Mouse (Mus musculus) E14TG2a.4 (cell line): ENCODE measurements at regions not wholly inside any gene's neighbourhood (a gene's known extent, or its start where the extent isn't known, plus 50 kb on each side); places are given as distances from the start of the nearest gene placed in this dataset.

ENCODE experiments used
- H3K27me3 ChIP-seq: 2 replicates; pipeline ENCODE4 v1.6.1; 2014; ENCODE audit warnings: low read length, control low read depth; ENCODE audit not compliant: insufficient read depth
- H3K36me3 ChIP-seq: 2 replicates; pipeline ENCODE4 v1.6.1; 2014; ENCODE audit warnings: low read length, control low read depth; ENCODE audit not compliant: insufficient read depth
- H3K4me1 ChIP-seq: replicated peaks from 2 replicates; pipeline ENCODE4 v1.6.1; 2014; ENCODE audit warnings: low read depth, low read length, control low read depth
- H3K4me3 ChIP-seq: replicated peaks from 2 replicates; pipeline ENCODE4 v1.5.1; 2014; ENCODE audit warnings: mild to moderate bottlenecking, low read length
- H3K9me3 ChIP-seq: 2 replicates; pipeline ENCODE4 v1.6.1; 2014; ENCODE audit warnings: low read length, control low read depth
- CTCF ChIP-seq: conservative IDR thresholded peaks from 2 replicates; pipeline ENCODE4 v1.5.1; 2014; ENCODE audit warnings: low read length
- NANOG ChIP-seq: IDR thresholded peaks from 2 replicates; pipeline ENCODE4 v1.6.1; 2014; ENCODE audit warnings: borderline replicate concordance, low read length, mixed read lengths
- POU5F1 ChIP-seq: IDR thresholded peaks from 2 replicates; pipeline ENCODE4 v1.6.1; 2014; ENCODE audit warnings: low read length, borderline replicate concordance

DNA sequence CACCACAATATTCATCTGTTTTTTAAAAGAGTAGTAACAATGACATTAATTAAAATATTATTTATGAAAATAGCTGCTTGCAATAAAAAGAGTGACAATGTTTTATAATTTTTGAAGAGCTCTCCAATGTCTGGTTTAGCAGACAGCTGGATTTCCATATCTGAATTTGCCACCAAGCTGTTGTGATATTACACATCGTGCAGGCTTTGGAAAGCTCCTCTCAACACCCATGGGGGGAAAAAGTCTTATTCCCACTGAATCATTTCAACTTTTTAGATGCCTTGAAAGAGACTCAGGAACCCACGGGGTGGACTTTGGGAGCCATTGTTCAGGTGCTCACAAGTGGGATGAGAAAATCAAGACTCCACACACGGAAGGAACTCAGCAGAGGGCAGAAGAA is 106.6 kb upstream of the Klf13 start:
- Histone ChIP-seq H3K9me3 (peaks cover 9% of the 10 kb centered on the region), H3K36me3 (no peaks in the 10 kb centered on the region), H3K4me3 (no peak overlapping the region), H3K27me3 (peaks cover 19% of the 10 kb centered on the region), H3K4me1 (peaks cover 40% of the 10 kb centered on the region)
- no peak for TF ChIP-seq CTCF
- TF ChIP-seq POU5F1: no peak
- TF ChIP-seq NANOG: no peak

DNA sequence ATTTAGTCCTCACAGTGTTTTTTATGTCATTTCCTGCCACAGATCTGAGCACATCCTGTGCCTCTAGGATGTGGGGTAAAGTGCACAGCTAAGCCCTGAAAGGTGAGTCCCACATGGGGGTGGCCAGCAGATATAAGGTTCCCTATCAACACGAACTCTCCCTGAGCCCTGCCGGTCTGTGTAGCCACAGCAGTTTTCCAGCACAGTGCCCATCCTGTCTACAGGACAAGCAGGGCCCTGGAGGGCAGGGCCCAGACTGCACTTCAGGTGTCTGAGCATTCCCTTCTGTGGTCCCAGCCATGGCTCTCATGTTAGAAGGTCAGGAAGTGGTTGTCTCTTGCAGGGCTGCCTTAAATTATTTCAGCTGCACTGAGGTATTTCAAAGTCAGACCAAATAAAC is 104.3 kb upstream of the Klf13 start:
- Histone ChIP-seq H3K36me3 (no peaks in the 10 kb centered on the region), H3K4me1 (peaks cover 23% of the 10 kb centered on the region), H3K9me3 (peaks cover 9% of the 10 kb centered on the region), H3K27me3 (peaks cover 3% of the 10 kb centered on the region), H3K4me3 (no peak overlapping the region)
- TF ChIP-seq NANOG: no peak
- no peak for TF ChIP-seq POU5F1
- no peak for TF ChIP-seq CTCF

DNA sequence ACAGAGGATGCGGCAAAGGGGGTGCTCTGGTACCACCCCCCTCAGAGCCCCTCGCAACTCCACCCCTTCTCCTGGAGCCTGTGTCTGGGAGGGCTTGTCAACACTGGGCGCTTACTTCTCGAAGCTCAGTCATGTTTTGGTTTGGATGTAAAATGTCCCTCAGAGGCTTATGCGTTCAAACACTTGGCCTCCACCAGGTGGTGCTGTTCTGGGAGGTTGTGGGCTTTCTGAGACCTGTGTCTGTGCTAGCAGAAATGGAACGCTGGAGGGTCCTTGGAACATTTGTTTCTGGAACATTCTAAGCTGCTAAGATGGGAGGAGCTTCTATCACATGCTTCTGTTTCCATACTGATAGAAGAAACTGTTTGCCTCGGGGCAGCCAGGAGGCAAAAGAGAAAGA is 102.6 kb upstream of the Klf13 start:
- Histone ChIP-seq H3K36me3 (no peaks in the 10 kb centered on the region), H3K4me1 (peaks cover 16% of the 10 kb centered on the region), H3K27me3 (no peaks in the 10 kb centered on the region), H3K9me3 (peaks cover 9% of the 10 kb centered on the region), H3K4me3 (no peak overlapping the region)
- TF ChIP-seq CTCF (peak; percentile 27; the same call in 1 of the 2 replicates), POU5F1 (no peak), NANOG (no peak)

DNA sequence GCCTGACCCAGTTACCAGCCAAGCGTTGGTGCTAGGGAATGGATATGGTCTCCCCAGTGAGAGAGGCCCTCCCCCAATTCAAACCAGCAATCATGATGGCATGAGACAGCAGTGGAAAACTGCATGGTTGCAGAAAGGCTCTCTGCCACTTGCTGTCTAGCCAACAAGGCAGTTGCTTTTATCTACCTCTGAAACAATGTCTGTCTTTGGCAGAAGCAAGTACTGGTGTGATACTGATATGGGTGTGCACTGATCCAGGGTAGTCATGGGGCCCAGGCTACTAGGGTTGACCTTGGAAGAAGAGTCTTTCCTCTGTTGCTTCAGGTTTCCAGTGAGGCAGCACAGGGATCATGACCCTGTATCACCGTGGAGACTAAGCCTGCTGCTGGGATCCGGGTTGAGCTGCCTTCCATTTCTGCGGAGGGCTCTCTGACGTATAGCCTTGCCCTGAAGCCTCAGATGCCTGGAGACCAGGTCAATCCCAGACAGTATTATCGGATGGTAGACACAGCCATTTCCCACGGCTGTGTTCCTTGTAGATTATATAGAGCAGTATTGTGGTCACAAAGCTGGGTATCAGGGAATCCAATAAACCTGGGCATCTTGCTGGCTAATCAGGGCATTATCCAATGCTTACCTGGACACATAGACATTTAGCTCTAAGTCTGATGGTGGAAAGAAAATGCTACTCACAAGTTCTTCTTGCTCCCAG is 101.5 kb upstream of the Klf13 start:
- H3K27me3 ChIP-seq: no peaks in the 10 kb centered on the region; the same call in 1 of the 2 replicates
- H3K4me3 ChIP-seq: no peak overlapping the region
- TF ChIP-seq CTCF (no peak), NANOG (no peak), POU5F1 (no peak)
- H3K9me3 ChIP-seq: peaks cover 9% of the 10 kb centered on the region
- H3K36me3 ChIP-seq: no peaks in the 10 kb centered on the region
- peaks cover 16% of the 10 kb centered on the region for H3K4me1 ChIP-seq

DNA sequence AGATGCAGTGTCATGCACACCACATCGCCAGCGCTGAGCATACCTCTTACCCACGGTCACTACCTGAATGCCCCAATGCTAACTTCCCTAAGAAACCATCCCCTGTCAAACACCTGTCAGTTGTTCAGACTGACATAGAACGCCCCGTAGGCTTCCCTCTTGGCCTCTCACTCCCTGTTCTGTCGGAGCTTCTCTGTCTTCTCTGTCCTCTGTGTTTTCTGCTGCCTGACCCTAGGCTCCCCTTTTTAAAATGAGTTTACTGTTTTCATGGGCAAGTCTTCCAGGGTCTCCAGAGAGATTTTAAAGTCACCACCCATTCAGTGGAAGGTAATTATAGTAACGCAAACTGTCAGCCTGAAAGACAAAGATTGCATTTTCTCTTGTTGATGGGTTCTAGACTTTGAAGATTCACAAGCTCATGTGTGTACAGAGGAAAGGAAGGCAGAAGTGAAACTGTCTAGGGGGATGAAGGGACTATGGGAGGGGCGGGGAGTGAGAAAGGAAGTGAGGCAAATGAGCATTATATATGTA is 99.1 kb upstream of the Klf13 start:
- H3K36me3 ChIP-seq: no peaks in the 10 kb centered on the region
- peaks cover 9% of the 10 kb centered on the region for H3K9me3 ChIP-seq
- no peak for TF ChIP-seq CTCF
- TF ChIP-seq NANOG: no peak
- no peak for TF ChIP-seq POU5F1
- no peak overlapping the region for H3K4me3 ChIP-seq
- H3K27me3 ChIP-seq: peaks cover 12% of the 10 kb centered on the region
- peaks cover 3% of the 10 kb centered on the region for H3K4me1 ChIP-seq

DNA sequence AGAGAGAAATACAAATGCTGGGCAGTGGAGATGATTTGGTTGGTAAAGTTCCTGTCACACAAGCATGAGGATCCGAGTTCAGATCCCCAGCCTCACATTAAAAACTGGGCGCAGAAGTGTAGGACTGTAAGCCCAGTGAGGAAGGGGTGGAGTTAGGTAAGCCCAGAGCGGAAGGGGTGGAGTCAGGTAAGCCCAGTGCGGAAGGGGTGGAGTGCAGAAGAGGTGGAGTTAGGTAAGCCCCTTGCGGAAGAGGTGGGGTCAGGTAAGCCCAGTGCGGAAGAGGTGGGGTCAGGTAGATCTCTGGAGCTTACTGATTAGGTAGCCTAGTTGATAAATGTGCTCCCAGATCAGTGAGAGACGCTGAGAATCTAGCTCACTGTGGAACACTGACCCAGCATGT is 97.4 kb upstream of the Klf13 start:
- Histone ChIP-seq H3K4me1 (no peaks in the 10 kb centered on the region; the same call in 1 of the 2 replicates), H3K27me3 (peaks cover 14% of the 10 kb centered on the region), H3K4me3 (no peak overlapping the region), H3K9me3 (peaks cover 3% of the 10 kb centered on the region), H3K36me3 (no peaks in the 10 kb centered on the region)
- TF ChIP-seq CTCF (no peak), POU5F1 (no peak), NANOG (no peak)

DNA sequence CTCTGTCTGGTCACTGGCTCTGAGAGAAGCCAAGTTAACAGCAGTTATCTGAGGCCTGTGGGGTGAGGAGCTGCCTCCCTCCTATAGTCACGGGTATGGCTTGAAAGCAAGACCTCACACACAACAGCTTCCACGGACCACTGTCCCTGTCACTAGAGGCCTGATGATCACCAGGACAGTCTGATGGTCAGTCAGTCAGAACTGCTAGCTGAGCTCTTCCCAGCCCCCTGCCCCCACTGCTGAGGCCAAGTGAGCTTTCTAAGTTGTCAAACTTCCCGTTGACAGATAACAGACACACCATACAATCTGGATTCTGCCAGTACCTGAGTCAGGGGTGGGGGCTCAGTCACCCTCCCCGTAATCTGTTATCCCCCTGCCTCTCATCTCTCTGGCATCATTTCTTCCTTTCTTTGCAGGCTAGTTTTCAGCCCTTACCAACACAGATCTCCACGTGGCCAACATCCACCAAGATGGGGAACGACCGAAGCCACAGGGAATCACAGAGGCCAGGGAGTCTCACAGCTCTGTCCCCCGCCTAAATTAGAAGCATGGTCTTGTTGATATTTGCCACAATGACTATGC is 96.4 kb upstream of the Klf13 start:
- Histone ChIP-seq H3K9me3 (no peaks in the 10 kb centered on the region), H3K4me3 (no peak overlapping the region), H3K27me3 (peaks cover 16% of the 10 kb centered on the region), H3K36me3 (no peaks in the 10 kb centered on the region), H3K4me1 (no peaks in the 10 kb centered on the region; the same call in 1 of the 2 replicates)
- TF ChIP-seq NANOG (no peak), POU5F1 (no peak), CTCF (no peak)

DNA sequence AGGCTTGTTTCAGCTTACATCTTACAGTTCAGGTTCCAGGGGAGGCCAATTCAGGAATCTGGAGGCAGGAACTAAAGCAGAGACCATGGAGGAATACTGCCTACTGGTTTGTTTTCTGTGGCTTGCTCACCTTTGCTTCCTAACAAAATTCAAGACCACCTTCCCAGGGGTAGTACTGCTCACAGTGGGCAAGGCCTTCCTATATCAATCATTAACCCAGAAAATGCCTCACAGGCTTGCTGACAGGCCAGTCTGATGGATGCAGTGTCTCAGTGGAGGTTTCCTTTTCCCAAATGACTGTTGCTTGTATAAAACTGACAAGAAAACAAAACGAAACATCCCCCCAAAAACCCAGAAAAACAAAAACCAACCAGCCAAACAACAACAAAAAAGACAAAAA is 95.8 kb upstream of the Klf13 start:
- H3K9me3 ChIP-seq: no peaks in the 10 kb centered on the region
- no peak overlapping the region for H3K4me3 ChIP-seq
- no peaks in the 10 kb centered on the region for H3K36me3 ChIP-seq
- H3K4me1 ChIP-seq: no peaks in the 10 kb centered on the region; the same call in 1 of the 2 replicates
- H3K27me3 ChIP-seq: peaks cover 16% of the 10 kb centered on the region
- no peak for TF ChIP-seq NANOG
- no peak for TF ChIP-seq POU5F1
- TF ChIP-seq CTCF: no peak

DNA sequence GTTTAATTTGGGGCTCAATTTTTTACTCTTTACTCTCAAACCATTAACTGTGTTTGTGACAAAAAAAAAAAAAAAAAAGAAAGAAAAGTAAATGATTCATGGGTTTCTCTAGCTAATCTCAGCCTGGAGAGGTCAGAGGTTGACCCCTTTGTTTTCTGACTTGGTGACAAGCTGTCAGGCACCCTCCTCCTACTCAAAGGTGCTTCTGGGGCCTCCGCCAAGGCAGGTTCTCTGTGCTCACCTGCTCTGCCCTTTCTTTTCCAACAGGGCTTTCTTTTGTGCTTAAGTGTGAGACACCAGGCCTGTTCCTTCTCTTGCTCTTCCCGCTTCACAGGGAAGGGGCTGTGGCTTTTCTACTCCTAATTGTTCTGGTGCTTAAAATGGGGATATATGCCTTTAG is 94.7 kb upstream of the Klf13 start:
- TF ChIP-seq CTCF (no peak), NANOG (no peak), POU5F1 (no peak)
- H3K36me3 ChIP-seq: no peaks in the 10 kb centered on the region
- H3K9me3 ChIP-seq: peaks cover under 1% of the 10 kb centered on the region; the same call in 1 of the 2 replicates
- H3K4me3 ChIP-seq: no peak overlapping the region
- no peaks in the 10 kb centered on the region; the same call in 1 of the 2 replicates for H3K4me1 ChIP-seq
- H3K27me3 ChIP-seq: peaks cover 16% of the 10 kb centered on the region
